Mouse (Mus musculus) kidney, adult 11 months (tissue): Measurements from ENCODE around the gene Tfap2a.

ENCODE experiments used
- DNase-seq: peaks from one replicate; pipeline ENCODE4 v3.0.0; 2022

Gene Tfap2a

DNA sequence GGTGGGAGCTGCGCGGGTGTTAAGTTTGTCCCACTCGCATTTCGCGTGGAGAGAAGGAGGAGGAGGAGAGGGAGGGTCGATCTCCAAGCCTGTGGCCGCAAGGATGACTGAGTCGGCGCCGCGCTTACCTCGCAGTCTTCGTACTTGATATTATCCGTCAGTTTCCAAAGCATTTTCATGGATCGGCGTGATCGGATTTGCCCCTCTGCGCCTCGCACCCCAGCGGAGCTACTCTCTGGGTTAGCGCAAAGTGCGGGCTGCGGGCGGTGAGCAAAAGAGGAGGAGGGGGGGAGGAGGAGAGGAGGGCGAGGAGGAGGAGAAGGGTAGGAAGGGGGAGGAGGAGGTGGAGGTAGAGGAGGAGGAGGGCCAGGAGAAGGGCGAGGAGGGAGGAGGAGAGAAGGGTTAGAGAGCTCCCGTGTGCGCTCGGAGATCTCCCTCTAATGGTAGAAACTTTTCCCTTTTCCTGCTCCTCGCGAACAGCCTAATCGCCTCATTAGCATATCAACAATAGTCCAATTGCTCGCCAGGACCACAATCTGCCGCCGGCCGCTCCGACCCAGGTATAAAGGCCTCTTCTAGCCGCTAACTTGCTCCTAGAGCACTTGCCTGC lies 4.5 kb downstream of the Tfap2a start:
- DNase-seq, result no peak

DNA sequence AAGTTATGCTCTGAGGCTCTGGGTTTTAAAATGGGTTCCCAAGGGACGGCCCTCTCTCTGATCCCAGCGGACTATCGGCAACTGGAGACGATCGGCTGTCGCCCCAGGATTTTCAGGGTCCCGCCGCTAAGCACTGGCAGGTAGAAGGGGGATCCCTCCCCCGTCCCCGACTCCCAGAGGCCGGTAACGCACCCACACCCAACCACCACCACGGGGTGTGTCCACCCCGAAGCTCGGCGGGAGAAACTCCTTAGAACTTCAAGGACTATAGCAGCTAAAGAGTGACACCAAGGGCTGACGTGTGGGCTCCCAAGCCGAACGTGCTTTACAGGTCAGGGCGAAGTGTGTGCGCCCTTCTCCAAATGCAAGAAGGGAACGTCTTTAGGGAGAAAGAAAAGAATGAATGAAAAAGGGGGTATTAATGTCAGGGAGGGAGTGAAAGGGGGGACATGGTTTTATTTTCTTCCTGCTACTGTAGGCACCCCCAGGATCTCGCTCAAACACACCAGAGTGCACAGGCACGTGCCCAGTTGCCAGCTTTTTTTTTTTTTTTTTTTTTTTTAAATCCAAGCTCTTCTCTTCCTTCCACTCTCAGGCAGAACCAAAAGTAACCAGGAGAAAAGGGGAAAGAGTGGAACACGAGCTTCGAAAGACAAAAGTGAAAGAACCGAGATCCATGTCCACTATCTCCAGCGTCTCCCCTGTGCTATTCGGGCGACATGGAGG lies 5.2 kb downstream of the Tfap2a start:
- DNase-seq, result no peak

DNA sequence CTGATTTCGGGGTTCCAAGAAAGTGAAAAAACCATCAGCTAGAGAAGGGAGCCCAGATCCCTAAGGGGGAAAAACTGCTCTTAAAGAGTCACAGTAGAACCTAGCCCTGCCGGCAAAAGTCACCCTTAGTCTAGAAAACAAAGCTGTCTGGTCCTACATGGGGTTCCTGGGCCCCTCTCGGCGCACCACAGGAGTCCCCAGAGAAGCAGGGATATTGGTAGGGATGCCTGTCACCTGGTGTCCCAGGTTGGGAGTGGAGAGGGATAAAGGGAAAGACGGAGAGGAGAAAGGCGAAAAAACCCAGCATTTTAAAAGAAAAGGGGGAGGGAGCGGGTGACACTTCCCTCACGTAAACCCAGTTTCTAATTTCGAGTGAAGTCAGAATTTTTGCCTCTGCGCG lies 6.1 kb downstream of the Tfap2a start:
- DNase-seq, result no peak

DNA sequence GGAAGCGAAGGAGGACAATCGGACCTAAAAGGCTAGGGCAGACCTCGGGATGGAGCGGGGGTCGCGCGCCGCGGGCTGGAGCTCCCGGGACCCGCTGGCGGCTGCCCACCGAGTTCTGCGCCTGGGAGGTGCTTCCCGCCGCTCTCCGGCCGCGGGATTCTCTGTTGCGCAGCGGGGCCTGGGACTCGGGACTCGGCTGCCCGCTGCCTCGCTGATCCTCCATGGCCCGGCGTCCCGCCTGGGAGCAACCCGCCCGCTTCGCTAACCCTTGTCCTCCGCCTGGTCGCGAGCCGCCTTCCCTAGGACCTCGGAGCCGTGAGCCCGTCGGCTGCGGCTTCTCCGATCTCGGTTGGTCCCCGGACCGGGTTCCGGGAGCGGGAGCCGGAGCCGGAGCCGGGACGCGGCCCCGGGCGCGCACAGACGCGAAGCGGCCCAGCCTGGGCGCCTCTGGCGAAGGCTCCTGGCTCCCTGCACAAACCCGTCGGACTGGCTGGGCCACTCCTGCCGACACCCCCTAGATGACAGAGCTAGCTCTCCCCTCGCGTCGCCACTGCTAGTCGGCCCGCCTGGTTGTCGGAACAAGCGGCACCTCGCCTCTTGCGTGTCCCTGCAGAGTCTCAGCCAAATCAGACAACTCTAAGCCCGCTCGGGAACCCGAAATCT lies 6.9 kb downstream of the Tfap2a start:
- DNase-seq, result no peak

DNA sequence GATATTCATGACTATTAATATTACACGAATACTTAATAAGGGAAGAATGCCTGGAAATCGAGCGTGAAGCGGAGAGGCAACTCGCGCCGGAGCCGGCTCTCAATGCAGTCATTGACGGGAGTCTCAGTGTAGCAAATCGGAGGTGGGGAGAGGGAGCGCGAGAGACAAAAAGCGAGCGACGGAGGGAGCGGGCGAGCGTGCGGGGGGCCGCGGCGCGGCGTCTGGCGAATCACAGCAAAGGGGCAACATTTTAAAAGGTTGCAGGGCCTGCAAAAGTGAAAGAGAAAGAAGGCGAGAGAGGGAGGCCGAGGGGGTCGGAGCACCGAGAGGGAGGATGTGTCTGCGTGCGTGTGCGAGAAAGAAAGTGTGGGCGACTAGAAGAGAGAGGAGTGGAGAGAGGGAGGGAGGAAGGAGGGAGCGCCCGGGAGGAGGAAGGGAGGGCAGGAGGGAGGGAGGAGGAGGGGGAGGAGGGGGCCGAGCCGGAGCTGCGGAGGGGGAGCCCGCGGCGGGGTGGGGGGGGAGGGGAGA lies 7.5 kb downstream of the Tfap2a start:
- DNase-seq, result no peak

DNA sequence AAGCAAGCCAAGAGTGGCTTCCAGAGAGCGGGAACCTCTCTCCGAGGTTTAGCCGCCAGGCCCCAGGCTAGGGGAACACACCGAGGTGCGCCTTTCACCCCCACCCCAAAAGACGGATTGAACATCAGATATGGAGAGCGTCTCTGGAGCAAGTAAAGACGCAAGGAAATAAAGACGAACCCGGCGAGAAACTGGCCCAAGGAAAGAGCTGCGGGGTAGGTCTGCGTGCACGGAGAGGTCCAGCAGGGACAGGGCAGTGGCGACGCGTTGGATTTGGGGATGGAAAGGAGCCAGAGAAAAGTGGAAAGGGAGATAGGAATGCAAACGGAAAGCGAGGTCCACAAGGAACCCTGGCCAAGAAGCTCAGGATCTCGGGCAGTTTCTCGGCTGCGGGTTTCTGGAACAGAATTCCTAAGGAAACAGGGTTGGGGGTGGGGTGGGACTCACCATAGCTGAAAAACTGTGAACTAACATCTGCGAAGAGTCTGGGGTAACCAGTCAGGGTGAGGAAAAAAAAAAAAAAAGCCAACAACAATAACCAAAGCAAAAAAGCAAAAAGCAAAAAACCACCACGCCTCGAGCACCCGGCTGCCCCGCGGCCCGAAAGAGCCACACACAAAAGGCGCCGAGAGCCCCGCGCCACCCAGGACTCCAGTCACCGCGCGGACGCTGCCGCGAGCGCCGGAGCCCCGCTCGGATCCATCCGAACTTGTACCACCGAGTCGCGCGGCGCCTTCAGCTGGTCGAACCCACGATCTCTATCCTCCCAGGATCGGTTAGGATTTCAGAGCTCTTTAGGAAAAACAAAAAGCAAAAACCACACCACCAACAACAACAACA lies 8.4 kb downstream of the Tfap2a start:
- DNase-seq, result no peak

DNA sequence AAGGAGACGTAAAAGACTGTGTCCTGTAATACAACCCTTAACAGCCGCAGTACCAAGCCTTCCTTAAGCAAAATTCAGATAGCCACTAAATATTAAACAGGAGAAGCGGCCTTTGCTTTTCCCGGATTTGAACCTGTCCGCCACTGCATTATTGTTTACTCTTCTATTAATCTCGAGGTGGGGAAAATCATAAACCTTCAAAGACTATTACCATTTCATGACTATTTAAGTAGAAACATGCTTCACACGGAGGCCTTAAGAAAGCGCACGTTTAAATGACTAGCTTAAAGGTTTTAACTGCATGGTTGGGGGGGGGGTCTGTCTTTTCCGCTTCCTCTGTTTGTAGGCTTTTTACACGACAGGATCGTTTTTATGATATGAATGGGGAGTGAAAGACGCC lies 9.1 kb downstream of the Tfap2a start:
- DNase-seq, result no peak

DNA sequence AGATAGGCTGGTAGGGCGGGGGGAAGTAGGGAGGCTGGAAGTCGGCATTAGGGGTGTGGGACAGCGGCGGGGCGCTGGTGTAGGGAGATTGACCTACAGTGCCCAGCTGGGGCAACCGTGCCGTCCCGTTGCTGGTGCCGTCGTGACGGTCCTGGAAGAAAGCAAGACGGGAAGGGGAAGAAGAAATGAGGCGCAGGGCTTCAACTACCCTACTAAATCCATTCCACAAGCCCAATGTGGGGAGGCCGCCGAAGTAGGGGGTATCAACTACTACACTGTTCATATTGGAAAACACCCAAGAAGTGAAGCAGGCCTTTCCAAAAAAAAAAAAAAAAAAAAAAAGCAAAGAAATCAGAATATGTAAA lies 9.6 kb downstream of the Tfap2a start:
- DNase-seq, result no peak

DNA sequence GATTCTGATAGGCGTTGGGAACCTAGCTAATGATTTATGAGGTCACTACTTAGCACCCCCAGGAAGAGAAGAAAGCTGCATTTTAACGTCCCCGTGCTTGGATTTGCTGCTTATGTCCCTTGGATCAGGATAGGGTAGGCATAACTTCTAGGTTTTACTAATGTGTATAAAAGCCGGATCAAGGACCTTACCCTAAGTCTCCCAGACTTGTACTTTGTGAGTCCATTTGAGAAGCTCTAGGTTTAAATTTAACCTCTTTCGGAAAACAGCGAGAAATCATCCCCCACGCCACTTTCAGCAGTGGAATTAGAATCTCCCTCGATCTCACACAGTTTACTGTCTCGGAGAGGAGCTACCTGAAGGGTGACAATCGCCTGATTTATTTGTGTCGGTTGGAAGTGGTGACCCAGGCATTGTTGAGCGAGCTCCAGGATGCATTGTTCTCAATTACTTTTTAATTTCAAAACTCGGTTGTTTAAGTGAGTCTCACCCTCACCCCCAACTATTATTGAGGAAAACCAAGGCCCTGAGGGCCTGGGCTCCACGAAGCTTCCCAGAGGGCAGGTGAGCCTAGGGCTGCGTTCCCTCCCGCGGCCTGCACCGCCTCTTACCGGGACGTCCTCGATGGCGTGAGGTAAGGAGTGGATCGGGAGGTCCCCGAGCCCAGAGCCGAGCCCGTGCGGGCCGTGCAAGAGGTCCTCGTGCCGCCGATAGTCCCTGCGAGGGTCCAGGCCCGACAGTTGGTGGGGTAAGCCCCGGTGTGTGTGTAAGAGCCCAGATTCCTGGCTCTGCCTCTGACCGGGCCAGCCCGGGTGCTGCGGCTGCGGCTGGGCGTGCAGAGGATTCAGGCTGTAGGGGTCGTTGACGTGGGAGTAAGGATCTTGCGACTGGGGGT lies 10.2 kb downstream of the Tfap2a start:
- DNase-seq, result no peak

DNA sequence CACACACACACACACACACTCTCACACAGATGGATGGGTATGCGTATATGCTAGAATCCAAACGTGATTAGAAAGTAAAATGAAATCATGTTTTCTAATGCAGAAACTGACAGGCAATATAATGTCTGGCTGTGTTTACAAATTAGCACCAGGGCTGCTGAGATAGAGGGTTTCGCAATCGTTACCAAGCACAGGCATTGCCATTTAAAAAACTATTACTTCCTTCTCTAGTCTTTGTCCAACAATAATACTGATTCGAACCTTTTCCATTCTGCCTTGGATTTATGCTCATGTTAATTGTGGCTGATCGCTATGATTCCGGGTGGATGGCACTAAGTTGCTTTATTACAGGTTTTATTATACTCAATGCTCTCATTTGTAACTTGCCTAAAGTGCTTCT lies 12.3 kb downstream of the Tfap2a start:
- DNase-seq, result no peak

DNA sequence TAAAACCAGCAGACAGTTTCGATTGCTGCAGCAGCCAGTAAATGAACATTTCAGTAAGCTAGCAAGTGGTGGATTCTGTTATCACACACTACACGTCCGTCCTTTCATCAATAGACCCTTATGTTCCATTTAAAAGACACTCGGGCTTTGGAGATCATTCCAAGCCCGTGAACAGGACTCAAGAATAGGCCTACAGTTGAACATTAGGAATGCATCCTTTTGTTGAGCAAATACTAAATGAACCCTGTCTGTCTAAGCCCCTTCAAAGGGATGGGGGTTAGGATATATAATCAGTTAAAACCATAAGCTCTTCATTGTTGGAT lies 14.6 kb downstream of the Tfap2a start:
- DNase-seq, result no peak

DNA sequence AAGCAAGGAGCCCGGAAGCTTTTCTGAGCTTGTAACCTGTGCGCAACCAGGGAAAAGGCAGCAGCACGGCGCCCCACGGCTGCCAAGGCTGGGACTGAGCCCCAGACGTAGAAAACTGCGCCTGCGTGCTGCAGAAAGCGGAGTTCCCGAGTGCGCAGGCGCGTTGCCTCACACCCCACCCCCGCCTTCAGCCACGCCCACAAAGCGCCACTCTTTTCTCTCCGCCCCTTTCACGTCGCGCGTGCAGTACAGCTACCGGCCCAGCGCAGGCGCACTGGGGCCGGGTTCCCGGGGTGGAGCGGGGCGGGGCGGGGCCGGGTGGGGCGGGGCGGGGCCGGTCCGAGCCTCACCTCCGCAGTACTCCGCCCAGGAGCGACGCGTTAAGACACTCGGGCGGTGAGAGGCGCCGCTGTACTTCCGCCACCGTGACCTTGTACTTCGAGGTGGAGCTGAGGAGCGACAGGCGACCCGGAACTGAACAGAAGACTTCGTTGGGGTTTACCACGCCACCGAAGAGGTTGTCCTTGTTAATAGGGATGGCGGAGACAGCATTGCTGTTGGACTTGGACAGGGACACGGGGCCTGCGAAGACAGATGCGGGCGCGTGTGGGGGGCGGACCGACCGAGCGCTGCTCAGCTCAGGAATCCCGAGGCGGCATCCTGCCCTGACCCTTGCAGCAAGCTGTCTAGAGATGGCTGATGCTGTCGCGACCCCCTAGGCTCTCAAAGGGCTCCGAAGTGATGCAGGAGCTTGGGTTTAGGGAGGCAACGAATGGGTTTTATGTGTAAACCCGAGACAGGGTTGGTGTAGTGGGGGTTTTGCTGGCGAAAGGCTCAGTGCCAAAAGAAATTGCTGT lies 15.2 kb downstream of the Tfap2a start:
- peak; percentile 84 for DNase-seq

DNA sequence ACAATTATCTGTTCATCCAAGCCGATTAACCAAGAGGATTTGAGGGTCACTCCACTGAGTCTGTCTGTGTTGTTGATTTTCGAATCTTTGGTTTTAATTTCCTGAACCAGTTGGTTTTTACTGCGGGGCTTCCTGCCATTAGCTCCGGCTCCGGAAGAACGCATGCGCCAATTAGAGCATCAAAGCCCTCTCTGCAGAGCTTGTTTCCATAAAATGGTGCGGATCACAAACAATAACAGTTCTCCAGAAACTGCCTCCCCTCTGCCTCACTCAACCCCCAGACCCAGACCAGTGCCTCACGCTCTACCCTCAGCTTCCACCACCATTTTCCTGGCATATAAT lies 18.5 kb downstream of the Tfap2a start:
- no peak for DNase-seq

DNA sequence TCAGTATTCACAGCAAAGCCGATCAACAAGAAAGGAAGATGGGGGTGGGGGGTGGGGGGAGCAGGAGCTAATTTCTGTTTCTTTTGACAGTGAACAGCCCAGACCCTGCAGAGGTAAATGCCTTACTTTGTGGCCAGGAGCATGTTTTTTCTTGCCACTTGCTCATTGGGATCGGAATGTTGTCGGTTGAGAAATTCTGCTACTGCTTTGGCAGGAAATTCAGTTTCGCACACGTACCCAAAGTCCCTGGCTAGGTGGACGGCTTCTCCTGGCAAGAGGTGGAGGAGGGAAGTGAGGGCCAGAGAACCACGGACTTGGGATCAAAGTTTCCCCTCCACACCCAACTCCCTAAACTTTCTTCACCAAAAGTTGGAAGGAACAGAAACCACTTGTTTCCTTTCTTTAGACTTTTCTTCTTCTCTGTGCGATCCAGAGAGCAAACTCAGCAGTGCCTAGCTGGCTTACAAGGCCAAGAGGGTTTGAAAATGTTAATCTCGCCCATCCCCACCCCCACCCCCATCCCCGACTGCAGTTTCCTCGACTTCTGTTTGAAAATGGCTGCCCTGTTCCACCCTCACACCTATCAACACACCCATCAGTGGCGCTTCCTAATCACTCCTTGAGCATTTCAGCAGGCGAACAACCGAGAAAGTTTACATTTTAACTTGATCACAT lies 19.0 kb downstream of the Tfap2a start:
- DNase-seq, result no peak

DNA sequence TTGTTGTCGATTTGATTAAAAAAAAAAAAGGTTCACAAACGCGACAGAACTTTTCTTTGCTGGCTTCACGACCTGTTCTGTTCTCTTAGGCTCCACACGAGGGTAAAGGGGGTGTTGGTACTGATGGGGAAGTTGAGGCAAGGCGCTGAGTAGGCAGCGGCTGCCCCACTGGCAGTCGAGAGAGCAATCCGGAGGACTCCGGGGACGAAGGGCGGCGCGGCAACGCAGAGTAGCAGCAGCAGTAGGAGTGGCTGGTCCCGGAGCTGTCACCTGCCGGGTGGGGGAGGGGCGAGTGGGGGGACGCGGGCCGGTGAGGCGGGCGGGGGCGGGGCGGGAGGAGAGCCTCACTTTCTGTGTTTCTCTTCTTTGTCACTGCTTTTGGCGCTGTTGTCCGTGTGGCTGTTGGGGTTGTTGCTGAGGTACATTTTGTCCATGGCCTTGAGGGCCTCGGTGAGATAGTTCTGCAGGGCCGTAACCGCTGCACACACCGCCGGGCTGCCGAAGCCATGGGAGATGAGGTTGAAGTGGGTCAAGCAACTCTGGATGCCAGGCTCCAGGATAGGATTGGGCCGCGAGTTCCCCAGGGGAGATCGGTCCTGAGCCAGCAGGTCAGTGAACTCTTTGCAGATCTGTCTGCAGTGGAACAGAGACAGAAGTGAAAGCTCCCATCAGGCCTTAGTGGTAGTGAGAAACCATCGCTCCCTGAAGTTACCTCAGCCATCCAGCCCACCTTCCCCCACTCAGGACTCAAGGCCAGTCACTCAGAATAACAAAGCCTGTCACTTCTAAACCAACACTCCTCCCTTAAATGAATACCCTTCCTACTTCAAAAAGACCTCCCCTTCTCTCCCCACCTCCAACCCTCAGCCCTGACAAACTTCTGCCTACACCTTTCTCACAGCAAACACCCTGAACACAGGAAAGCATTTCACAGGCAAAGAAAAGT lies 21.1 kb downstream of the Tfap2a start:
- DNase-seq, result no peak

DNA sequence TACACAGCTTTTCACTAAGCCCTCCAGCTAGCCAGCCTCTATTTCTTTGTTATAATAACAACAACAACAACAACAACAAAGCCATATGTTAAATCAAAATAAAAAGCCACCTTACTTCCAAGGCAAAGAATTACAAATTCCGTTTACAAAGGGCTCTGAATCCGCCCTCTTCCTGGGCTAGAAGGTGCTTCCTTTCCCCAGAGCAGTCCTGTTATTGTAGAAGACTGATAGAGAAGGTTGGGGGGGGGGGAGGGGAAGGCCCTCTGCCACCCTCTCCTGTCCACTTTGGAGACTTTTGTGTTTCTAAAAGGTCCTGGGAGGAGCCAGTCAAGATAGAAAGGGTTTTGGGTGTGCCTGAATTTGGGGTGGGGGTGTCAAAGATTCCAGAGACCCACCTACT lies 23.6 kb downstream of the Tfap2a start:
- DNase-seq, result no peak

DNA sequence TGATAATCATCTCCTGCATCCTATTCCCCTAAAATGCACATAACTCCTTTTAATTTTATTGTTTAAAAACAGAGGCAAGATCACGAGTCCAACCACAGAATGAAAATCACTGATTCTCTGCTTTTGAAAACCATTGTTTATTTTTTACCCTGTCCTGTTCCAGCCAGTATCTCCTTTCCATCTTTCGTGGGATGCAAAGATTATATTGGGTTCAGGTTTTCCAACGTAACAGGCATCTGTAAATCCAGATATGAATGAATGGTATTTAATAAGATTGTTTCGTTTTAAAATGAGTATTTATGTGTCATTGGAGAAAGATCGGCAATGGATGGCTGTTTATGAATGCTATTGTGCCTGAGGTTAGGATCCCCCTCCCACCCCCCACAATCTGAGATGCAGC lies 24.5 kb downstream of the Tfap2a start:
- DNase-seq, result no peak

DNA sequence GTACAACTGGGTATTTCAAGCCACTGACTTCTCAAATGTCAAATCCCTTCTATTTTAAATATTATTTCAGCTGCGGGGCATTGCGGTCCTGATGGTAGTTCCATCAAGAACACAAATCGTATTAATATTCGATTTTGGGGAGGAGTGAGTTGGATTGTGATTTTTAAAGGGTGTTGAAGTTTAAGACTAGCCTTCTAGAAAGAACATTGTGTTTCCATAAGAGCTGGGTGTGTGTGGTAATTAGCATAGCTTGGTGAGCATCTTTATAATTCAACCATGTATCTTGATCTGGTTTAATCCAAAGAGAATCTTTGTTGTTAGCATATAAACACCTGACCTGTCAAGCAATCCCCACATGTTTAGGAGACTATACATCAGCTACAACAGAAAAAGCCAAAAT lies 24.9 kb downstream of the Tfap2a start:
- DNase-seq, result no peak

DNA sequence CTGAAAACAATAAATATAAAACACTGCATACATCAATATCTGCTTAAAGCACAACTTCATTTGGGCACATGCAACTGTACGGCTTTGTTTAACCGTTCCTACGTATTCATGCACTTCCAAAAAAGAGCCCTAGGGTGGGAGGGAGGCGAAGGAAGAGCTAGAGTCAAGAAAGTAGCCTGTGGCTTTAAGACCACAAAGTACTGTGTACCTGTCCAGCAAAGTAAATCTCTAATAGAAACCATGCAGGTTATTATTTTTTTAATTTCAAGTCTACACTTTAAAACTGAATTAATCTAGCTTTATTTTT lies 25.7 kb downstream of the Tfap2a start:
- DNase-seq, result no peak
